In the genomic region with DNA sequence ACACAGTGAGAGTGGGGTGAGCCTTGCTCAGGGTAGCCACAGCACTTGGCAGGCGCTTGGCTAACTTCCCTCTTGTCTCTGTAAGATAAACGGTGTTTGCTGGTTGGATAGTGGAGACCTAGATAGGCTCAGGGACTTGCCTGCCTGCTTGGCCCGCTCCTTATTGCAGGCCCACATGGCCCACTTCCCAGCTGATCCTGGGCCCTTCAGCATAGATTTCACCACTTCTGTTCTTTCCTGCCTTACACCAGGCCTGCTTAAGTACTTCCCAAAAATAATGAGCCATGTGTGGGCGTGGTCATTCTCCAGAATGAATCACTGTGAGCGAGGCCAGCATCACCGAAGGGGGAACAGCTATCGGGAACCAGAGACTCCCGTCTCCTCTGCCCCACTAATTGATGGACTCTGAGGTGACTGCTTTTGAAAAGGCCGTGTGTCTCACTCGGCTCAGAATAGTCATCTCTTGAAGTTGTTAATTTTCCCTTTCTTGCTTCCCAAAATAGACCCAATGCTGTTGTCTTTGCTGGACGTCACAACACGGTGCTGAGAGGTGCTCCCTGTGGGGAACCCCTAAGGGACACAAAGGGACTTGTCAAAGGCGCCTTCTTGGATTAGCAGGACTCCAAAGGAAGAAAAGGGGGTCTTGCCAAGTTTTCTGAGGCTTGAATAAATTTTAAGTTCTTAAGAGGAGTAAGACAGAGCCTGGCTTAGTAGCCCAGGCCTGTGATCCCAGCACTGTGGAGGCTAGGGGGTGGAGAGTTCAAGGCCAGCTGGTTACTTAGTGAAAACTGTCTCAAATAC, we compare ENCODE assay signal across 9 mouse cellular contexts. TPM values are rescaled to one million over a fixed set of nuclear protein-coding genes. Genes with fewer than 3 reads are reported as not detected.
DNase-seq lines count a peak whose midpoint lies in the region; ATAC-seq and TF ChIP-seq lines count a peak whose summit lies in the region.
"Had no signal": no experiment of that assay in that cellular context is flagged by ENCODE, and none has a peak within 500 bp of the region (broad histone marks: within the 10 kb centered on the region; RNA-seq: fewer than 3 reads in every experiment).

No protein-coding gene starts in this region.

- peaks cover 32% of the 10 kb centered on the region for H3K36me3 ChIP-seq in forebrain, embryonic 12.5 days (replicated peaks)

- intact Hi-C loops in heart, postnatal 25 days (cut with DNase I) = loop anchor here (2.0 kb wide), 1 partner anchor 15 kb away; no protein-coding TSS in a partner anchor

- WGBS in cerebellum, adult 2 months = 32% methylated on average over 13 of the region's 13 CpGs
- 9% methylated on average over 13 of the region's 13 CpGs for WGBS in forebrain, embryonic 12.5 days

- no peaks in the 10 kb centered on the region for H3K27me3 ChIP-seq in cerebellum, adult 2 months (ENCODE audit: control insufficient read depth, insufficient read depth, low read length)
- peaks cover 14% of the 10 kb centered on the region; the same call in 1 of the 2 replicates for H3K27me3 ChIP-seq in forebrain, embryonic 12.5 days

- H3K9me3 ChIP-seq in forebrain, embryonic 12.5 days = no peaks in the 10 kb centered on the region

- no peak for TF ChIP-seq POLR2A in cerebellum, adult 2 months (IDR thresholded peaks at IDR 0.05; ENCODE audit: borderline replicate concordance, insufficient read depth, low read length)

- no peak for DNase-seq in cerebellum, adult 2 months
- no peak for DNase-seq in cerebellum, postnatal 10 days
- DNase-seq in NIH3T3 (ENCODE audit: low read depth) = peak; percentile 94
- DNase-seq in heart, postnatal 25 days (ENCODE audit: low spot score) = peak; percentile 64
- peak; percentile 77 for DNase-seq in lung, postnatal 10 days
- DNase-seq in retina, postnatal 1 day = peak; percentile 55
- DNase-seq in cerebellum, postnatal 4 days (ENCODE audit: low spot score in 2 of 2) = no peak

- H3K4me1 ChIP-seq in cerebellum, adult 2 months (ENCODE audit: control insufficient read depth, insufficient read depth, low read length) = peaks cover 32% of the 10 kb centered on the region
- peaks cover 43% of the 10 kb centered on the region for H3K4me1 ChIP-seq in forebrain, embryonic 12.5 days

- H3K4me2 ChIP-seq in forebrain, embryonic 12.5 days = peak overlapping the region; percentile 6; the same call in 1 of the 2 replicates

- H3K27ac ChIP-seq in cerebellum, adult 2 months (ENCODE audit: insufficient read depth, low read length) = peak overlapping the region; percentile 40; the same call in 1 of the 2 replicates
- peak overlapping the region; percentile 69 for H3K27ac ChIP-seq in forebrain, embryonic 12.5 days

- no peak for TF ChIP-seq CTCF in cerebellum, adult 2 months (IDR thresholded peaks at IDR 0.05; ENCODE audit: borderline replicate concordance, insufficient read depth, low read depth, low read length)

- ATAC-seq in forebrain, embryonic 12.5 days (ENCODE audit: low FRiP score) = peak; percentile 88

- no peak overlapping the region for H3K4me3 ChIP-seq in cerebellum, adult 2 months (replicated peaks; ENCODE audit: insufficient read depth, low read depth, low read length)
- no peak overlapping the region for H3K4me3 ChIP-seq in forebrain, embryonic 12.5 days (replicated peaks)
- H3K4me3 ChIP-seq: erythroblast, embryonic 14.5 days had no signal

- 0 out of 2 replicates have a peak overlapping the region, but pooled peaks have one; percentile 5 for H3K9ac ChIP-seq in forebrain, embryonic 12.5 days

RNA-seq across cellular contexts. Expression of gene Acvr1b, which starts 17.8 kb away (rescaled TPM):
- 54.5 and 55.2 TPM in 2 replicates for polyA plus RNA-seq in cerebellum, adult 2 months (2012; rRNA removed)
- 14.5 and 18.4 TPM in 2 replicates for polyA plus RNA-seq in forebrain, embryonic 12.5 days (2016; fragmentation: Nextera tagmentation; extraction: Ambion mirVana)
- 10 to 100 TPM; 11.7 to 14.5 TPM for total RNA-seq in heart, postnatal 25 days (2021)

RNA-seq across cellular contexts. Expression of gene Grasp, which starts 32.3 kb away (rescaled TPM):
- polyA plus RNA-seq in cerebellum, adult 2 months (2012; rRNA removed) = 5.0 and 5.3 TPM in 2 replicates
- polyA plus RNA-seq in forebrain, embryonic 12.5 days (2016; fragmentation: Nextera tagmentation; extraction: Ambion mirVana) = 4.1 and 4.7 TPM in 2 replicates
- total RNA-seq in heart, postnatal 25 days (2021) = 10 to 100 TPM in 1 of 2 experiments, 1 to 10 TPM in 1; 9.4 to 12.3 TPM

Comparison
In these comparisons a context has a peak if more than half of its experiments do, and no peak if none do; other contexts are left out.
1. DNase-seq: peak in NIH3T3 (single experiment), heart, postnatal 25 days (single experiment), lung, postnatal 10 days (single experiment) and retina, postnatal 1 day (single experiment); none in cerebellum, adult 2 months (0 of 2), cerebellum, postnatal 10 days (0 of 2) and cerebellum, postnatal 4 days (0 of 2).